Mouse (Mus musculus) heart, adult 2 months (tissue): ENCODE measurements around the gene Fam20b.

Source experiments
- CTCF ChIP-seq: fragments of 200-600 bp; IDR thresholded peaks from 2 replicates; pipeline ENCODE4 v1.8.1; 2022; ENCODE audit warnings: antibody characterized with exemption, mild to moderate bottlenecking, moderate library complexity
- EP300 ChIP-seq: fragments of 200-500 bp; IDR thresholded peaks from 2 replicates; pipeline ENCODE4 v1.6.1; 2011; ENCODE audit warnings: low read depth, low read length, control low read depth; ENCODE audit not compliant: insufficient read depth
- POLR2A ChIP-seq: fragments of 200-500 bp; IDR thresholded peaks from 2 replicates; pipeline ENCODE4 v1.6.1; 2011; ENCODE audit warnings: mild to moderate bottlenecking, low read depth, low read length, control low read depth; ENCODE audit not compliant: insufficient read depth

- no peak for TF ChIP-seq POLR2A
- TF ChIP-seq CTCF, result no peak
- TF ChIP-seq EP300, result no peak
Observed at GRCm38 (mm10) chr1:156659906-156660659, 58.8 kb downstream of the Fam20b start.
